Mouse (Mus musculus): ENCODE measurements at regions not wholly inside any gene's neighbourhood (a gene's known extent, or its start where the extent isn't known, plus 50 kb on each side); places are given as distances from the start of the nearest gene placed in this dataset.

- TF ChIP-seq CTCF (IDR thresholded peaks at IDR 0.05; ENCODE audit: control insufficient read depth, insufficient read depth, insufficient read length), result no peak
- no peak for TF ChIP-seq MYOG (IDR thresholded peaks at IDR 0.05; ENCODE audit: control insufficient read depth, extremely low read depth, insufficient read length)
- no peak for TF ChIP-seq USF1 (IDR thresholded peaks at IDR 0.05; ENCODE audit: low read depth)
Observed at GRCm38 (mm10) chr3:133972774-133973173, 263.5 kb upstream of the Cxxc4 start.
